Mouse (Mus musculus) gastrocnemius, adult 2 months (tissue): ENCODE measurements around the gene Rabl3. TPM values are rescaled to one million over a fixed set of nuclear protein-coding genes. Genes with fewer than 3 reads are reported as not detected.
A peak's percentile ranks its signal among the peaks of the same experiment; 100 is the strongest.

Experiments
- DNase-seq: peaks from one replicate; pipeline ENCODE4 v3.0.0; 2022
- H3K27ac ChIP-seq: fragments of 200-600 bp; 2 replicates; pipeline ENCODE4 v1.8.1; 2022; ENCODE audit warnings: mild to moderate bottlenecking
- H3K4me3 ChIP-seq: fragments of 200-600 bp; 2 replicates; pipeline ENCODE4 v1.8.1; 2022; ENCODE audit warnings: mild to moderate bottlenecking, moderate library complexity
- CTCF ChIP-seq: fragments of 200-600 bp; IDR thresholded peaks from 2 replicates; pipeline ENCODE4 v1.8.1; 2022; ENCODE audit warnings: antibody characterized with exemption, mild to moderate bottlenecking, moderate library complexity
- intact Hi-C: fragments of 180-260 bp; cut with DNase I; formaldehyde crosslinking; loops from one replicate; pipeline ENCODE4 v1.15.1; 2025
- total RNA-seq, 2 experiments: library from RNA; stranded (reverse); gene quantifications; 2 replicates each; pipeline ENCODE4 v1.2.3; 2021

Rabl3 gene
- total RNA-seq, 2 experiments from 2014 or later: 5.4 to 8.5 TPM

GRCm38 (mm10) chr16:37565117-37565516 is 25.4 kb downstream of the Rabl3 start:
- H3K27ac ChIP-seq: no peak overlapping the region
- DNase-seq: no peak
- TF ChIP-seq CTCF: no peak
- intact Hi-C loops: no loop called here
- no peak overlapping the region for H3K4me3 ChIP-seq

- intact Hi-C loops: no loop called here
- DNase-seq: no peak
- no peak overlapping the region for H3K27ac ChIP-seq
- no peak overlapping the region for H3K4me3 ChIP-seq
- TF ChIP-seq CTCF: no peak
Measured at GRCm38 (mm10) chr16:37566107-37566506, 26.4 kb downstream of the Rabl3 start.

- intact Hi-C loops: no loop called here
- Histone ChIP-seq H3K27ac (no peak overlapping the region), H3K4me3 (no peak overlapping the region)
- no peak for TF ChIP-seq CTCF
- DNase-seq: no peak
Measured at GRCm38 (mm10) chr16:37567113-37568050, 27.7 kb downstream of the Rabl3 start.

GRCm38 (mm10) chr16:37571554-37571953 is 31.9 kb downstream of the Rabl3 start:
- TF ChIP-seq CTCF: no peak
- intact Hi-C loops: no loop called here
- no peak for DNase-seq
- Histone ChIP-seq H3K4me3 (no peak overlapping the region), H3K27ac (no peak overlapping the region)

GRCm38 (mm10) chr16:37572117-37572754 is 32.6 kb downstream of the Rabl3 start:
- Histone ChIP-seq H3K4me3 (no peak overlapping the region), H3K27ac (no peak overlapping the region)
- intact Hi-C loops: no loop called here
- DNase-seq: no peak
- no peak for TF ChIP-seq CTCF

- peak; percentile 18; the same call in 1 of the 2 replicates for TF ChIP-seq CTCF
- intact Hi-C loops: no loop called here
- Histone ChIP-seq H3K4me3 (no peak overlapping the region), H3K27ac (no peak overlapping the region)
- DNase-seq: no peak
Measured at GRCm38 (mm10) chr16:37573061-37573460, 33.4 kb downstream of the Rabl3 start.

- no peak for DNase-seq
- intact Hi-C loops: no loop called here
- no peak for TF ChIP-seq CTCF
- H3K27ac ChIP-seq: no peak overlapping the region
- H3K4me3 ChIP-seq: no peak overlapping the region
Measured at GRCm38 (mm10) chr16:37575325-37575724, 35.6 kb downstream of the Rabl3 start.

GRCm38 (mm10) chr16:37579591-37579990 is 39.9 kb downstream of the Rabl3 start:
- no peak overlapping the region for H3K27ac ChIP-seq
- TF ChIP-seq CTCF: no peak
- no peak for DNase-seq
- intact Hi-C loops: no loop called here
- H3K4me3 ChIP-seq: no peak overlapping the region

GRCm38 (mm10) chr16:37579994-37580393 is 40.3 kb downstream of the Rabl3 start, which contains the start of gene Hgd:
TSS of gene Hgd (plus strand) at chr16:37580153.
- no peak within 1 kb of the TSS for H3K27ac ChIP-seq
- DNase-seq: no peak
- H3K4me3 ChIP-seq: no peak within 1 kb of the TSS
- intact Hi-C loops: no loop called here
- no peak for TF ChIP-seq CTCF

- no peak for TF ChIP-seq CTCF
- Histone ChIP-seq H3K27ac (no peak overlapping the region), H3K4me3 (no peak overlapping the region)
- intact Hi-C loops: no loop called here
- no peak for DNase-seq
Measured at GRCm38 (mm10) chr16:37580651-37581050, 41.0 kb downstream of the Rabl3 start.

- H3K27ac ChIP-seq: no peak overlapping the region
- intact Hi-C loops: no loop called here
- TF ChIP-seq CTCF: no peak
- no peak overlapping the region for H3K4me3 ChIP-seq
- DNase-seq: no peak
Measured at GRCm38 (mm10) chr16:37581901-37582300, 42.2 kb downstream of the Rabl3 start.

- no peak overlapping the region for H3K27ac ChIP-seq
- DNase-seq: no peak
- H3K4me3 ChIP-seq: no peak overlapping the region
- intact Hi-C loops: no loop called here
- TF ChIP-seq CTCF: no peak
Measured at GRCm38 (mm10) chr16:37583306-37583705, 43.6 kb downstream of the Rabl3 start.

GRCm38 (mm10) chr16:37583801-37584200 is 44.1 kb downstream of the Rabl3 start:
- H3K4me3 ChIP-seq: peak overlapping the region; percentile 70
- no peak for TF ChIP-seq CTCF
- intact Hi-C loops: no loop called here
- H3K27ac ChIP-seq: peak overlapping the region; percentile 75; the same call in 1 of the 2 replicates
- no peak for DNase-seq
